Mouse (Mus musculus) spleen, adult 2 months (tissue): ENCODE measurements around the gene Manf. TPM values are rescaled to one million over a fixed set of nuclear protein-coding genes. Genes with fewer than 3 reads are reported as not detected.

Source experiments
- DNase-seq, 2 experiments: peaks; one replicate each; pipeline versions ENCODE4 v3.0.0 to v3.0.0-alpha.2; 2012 to 2021; ENCODE audit warnings: low spot score in 2 of 2, low read depth in 1 of 2
- H3K27ac ChIP-seq: fragments of 200-500 bp; 2 replicates; pipeline ENCODE4 v1.5.1; 2012; ENCODE audit warnings: low read length, inconsistent platforms; ENCODE audit not compliant: insufficient read depth
- H3K27me3 ChIP-seq: fragments of 200-500 bp; 2 replicates; pipeline ENCODE4 v1.6.1; 2012; ENCODE audit warnings: mild to moderate bottlenecking, moderate library complexity, low read length, inconsistent platforms; ENCODE audit not compliant: control insufficient read depth, insufficient read depth
- H3K36me3 ChIP-seq: fragments of 200-500 bp; 2 replicates; pipeline ENCODE4 v1.6.1; 2012; ENCODE audit warnings: mild to moderate bottlenecking, low read length, inconsistent platforms; ENCODE audit not compliant: control insufficient read depth, insufficient read depth
- H3K4me1 ChIP-seq: fragments of 200-500 bp; 2 replicates; pipeline ENCODE4 v1.6.1; 2011; ENCODE audit warnings: inconsistent platforms; ENCODE audit not compliant: control insufficient read depth, insufficient read depth, insufficient read length
- H3K4me3 ChIP-seq: fragments of 200-500 bp; 2 replicates; pipeline ENCODE4 v1.5.1; 2011; ENCODE audit warnings: mild to moderate bottlenecking, inconsistent platforms; ENCODE audit not compliant: insufficient read depth, insufficient read length; ENCODE audit errors: extremely low read depth
- CTCF ChIP-seq: fragments of 200-500 bp; IDR thresholded peaks from 2 replicates; pipeline ENCODE4 v1.5.1; 2011; ENCODE audit warnings: mild to moderate bottlenecking, inconsistent platforms; ENCODE audit not compliant: insufficient read depth, insufficient read length, insufficient replicate concordance; ENCODE audit errors: extremely low read depth
- POLR2A ChIP-seq: fragments of 200-500 bp; IDR thresholded peaks from 2 replicates; pipeline ENCODE4 v1.6.1; 2011; ENCODE audit warnings: low read depth, low read length, inconsistent platforms
- WGBS: fragments of 180-500 bp; shearing (Covaris S2); methylation state at CpG from one replicate; pipeline ENCODE4 v1.1.7; 2018; 5-methylcytosine and 5-hydroxymethylcytosine counted together
- polyA plus RNA-seq: library from polyadenylated mRNA; depleted of rRNA; stranded (reverse); fragments of >200 nt; gene quantifications from 2 replicates; pipeline ENCODE4 v1.2.3, GENCODE M21; 2012

Gene Manf
- polyA plus RNA-seq, 1 experiment, result 10.4 TPM

GRCm38 (mm10) chr9:106891341-106891741 is 438 bp downstream of the Manf start:
- Histone ChIP-seq H3K27me3 (no peaks in the 10 kb centered on the region), H3K36me3 (peaks cover 18% of the 10 kb centered on the region), H3K27ac (peak overlapping the region; percentile 86), H3K4me3 (peak overlapping the region; percentile 72), H3K4me1 (peaks cover 5% of the 10 kb centered on the region; the same call in 1 of the 2 replicates)
- under 1% methylated on average over 17 of the region's 17 CpGs for WGBS
- TF ChIP-seq POLR2A (no peak), CTCF (no peak)
- no peak for DNase-seq

- peaks cover 18% of the 10 kb centered on the region for H3K36me3 ChIP-seq
- TF ChIP-seq CTCF (no peak), POLR2A (no peak)
- H3K27ac ChIP-seq, result no peak overlapping the region
Observed at GRCm38 (mm10) chr9:106890496-106891240, 1.1 kb downstream of the Manf start.

GRCm38 (mm10) chr9:106889321-106889720 is 2.5 kb downstream of the Manf start:
- Histone ChIP-seq H3K27ac (no peak overlapping the region), H3K4me3 (no peak overlapping the region), H3K27me3 (no peaks in the 10 kb centered on the region), H3K4me1 (peaks cover 14% of the 10 kb centered on the region), H3K36me3 (peaks cover 26% of the 10 kb centered on the region)
- no peak for DNase-seq
- TF ChIP-seq POLR2A (no peak), CTCF (no peak)
- WGBS, result 91% methylated on average over 9 of the region's 9 CpGs

More at GRCm38 (mm10) chr9:106890496-106891240, 1.1 kb downstream of the Manf start:
- peaks cover 12% of the 10 kb centered on the region for H3K4me1 ChIP-seq
- DNase-seq, result no peak
- no peaks in the 10 kb centered on the region for H3K27me3 ChIP-seq
- WGBS, result 73% methylated on average over 8 of the region's 8 CpGs
- H3K4me3 ChIP-seq, result peak overlapping the region; percentile 72; the same call in 1 of the 2 replicates

- Histone ChIP-seq H3K27me3 (no peaks in the 10 kb centered on the region), H3K4me1 (peaks cover 16% of the 10 kb centered on the region), H3K4me3 (no peak overlapping the region), H3K27ac (no peak overlapping the region), H3K36me3 (peaks cover 29% of the 10 kb centered on the region)
- no peak for DNase-seq
- TF ChIP-seq POLR2A, result no peak
- TF ChIP-seq CTCF, result no peak
- 97% methylated on average over 3 of the region's 3 CpGs for WGBS
Observed at GRCm38 (mm10) chr9:106888346-106888745, 3.4 kb downstream of the Manf start.

GRCm38 (mm10) chr9:106886828-106887702 is 4.7 kb downstream of the Manf start, which contains the start of gene Rbm15b:
Gene Rbm15b (minus strand): TSS chr9:106887428.
- peaks cover 31% of the 10 kb centered on the region for H3K36me3 ChIP-seq
- peak within 1 kb of the TSS; percentile 86 for H3K4me3 ChIP-seq
- peak; percentile 96 to 99 for DNase-seq
- peak within 1 kb of the TSS; percentile 67 for H3K27ac ChIP-seq
- peaks cover 16% of the 10 kb centered on the region for H3K4me1 ChIP-seq
- 3% methylated on average over 80 of the region's 101 CpGs for WGBS
- no peaks in the 10 kb centered on the region for H3K27me3 ChIP-seq
- peak; percentile 81 for TF ChIP-seq CTCF
- TF ChIP-seq POLR2A, result no peak

- peak overlapping the region; percentile 86 for H3K4me3 ChIP-seq
- peaks cover 14% of the 10 kb centered on the region for H3K4me1 ChIP-seq
- 2% methylated on average over 96 of the region's 107 CpGs for WGBS
- peak in 1 of 2 experiments; percentile 55 for DNase-seq
- no peaks in the 10 kb centered on the region for H3K27me3 ChIP-seq
- TF ChIP-seq POLR2A (no peak), CTCF (no peak)
- H3K27ac ChIP-seq, result peak overlapping the region; percentile 67
- H3K36me3 ChIP-seq, result peaks cover 31% of the 10 kb centered on the region
Observed at GRCm38 (mm10) chr9:106885901-106886731, 5.7 kb downstream of the Manf start.
